22 mouse cellular contexts compared by ENCODE assay signal in genomic region chr13:9418441-9418840, GRCm38 (mm10).
DNase-seq lines count a peak whose midpoint lies in the region; ATAC-seq and TF ChIP-seq lines count a peak whose summit lies in the region.
"Had no signal": no experiment of that assay in that cellular context is flagged by ENCODE, and none has a peak within 500 bp of the region (broad histone marks: within the 10 kb centered on the region; RNA-seq: fewer than 3 reads in every experiment).

No protein-coding gene starts in this region.

- no peaks in the 10 kb centered on the region for H3K27me3 ChIP-seq in heart, embryonic 11.5 days (ENCODE audit: control insufficient read depth, insufficient read depth, low read length)
- H3K27me3 ChIP-seq in forebrain, embryonic 15.5 days: no peaks in the 10 kb centered on the region
- H3K27me3 ChIP-seq: embryonic facial prominence, embryonic 12.5 days; intestine, embryonic 15.5 days; kidney, embryonic 15.5 days; midbrain, embryonic 12.5 days had no signal

- no peak for TF ChIP-seq CTCF in layer of hippocampus, adult 2 months (conservative IDR thresholded peaks at IDR 0.05)

- 91% methylated on average over 3 of the region's 3 CpGs for WGBS in heart, embryonic 11.5 days (ENCODE audit: insufficient replicate concordance)
- WGBS in forebrain, embryonic 15.5 days: 89% methylated on average over 3 of the region's 3 CpGs

- no peaks in the 10 kb centered on the region for H3K36me3 ChIP-seq in heart, embryonic 11.5 days (ENCODE audit: control insufficient read depth, insufficient read depth, low read length)
- no peaks in the 10 kb centered on the region for H3K36me3 ChIP-seq in forebrain, embryonic 15.5 days
- H3K36me3 ChIP-seq: embryonic facial prominence, embryonic 12.5 days; heart, embryonic 10.5 days; intestine, embryonic 15.5 days; kidney, embryonic 15.5 days; limb, embryonic 10.5 days; midbrain, embryonic 12.5 days had no signal

- H3K27ac ChIP-seq in heart, embryonic 11.5 days (ENCODE audit: low read depth, low read length): no peak overlapping the region
- H3K27ac ChIP-seq in layer of hippocampus, adult 2 months: peak overlapping the region; percentile 77
- H3K27ac ChIP-seq in forebrain, embryonic 15.5 days (replicated peaks): no peak overlapping the region
- H3K27ac ChIP-seq: embryonic facial prominence, embryonic 12.5 days; gastrocnemius, adult 2 months; heart, embryonic 10.5 days; intestine, embryonic 15.5 days; kidney, embryonic 15.5 days; limb, embryonic 10.5 days; macrophage; midbrain, embryonic 12.5 days had no signal

- peak; percentile 79 for DNase-seq in heart, adult 11 months
- peak; percentile 9 to 10 for DNase-seq in lung, adult 18-20 months
- DNase-seq in lung, postnatal 4 days: no peak
- DNase-seq in layer of hippocampus, adult 2 months (ENCODE audit: low spot score in 2 of 2): peak; percentile 48 to 63
- DNase-seq: cerebellum, adult 11-12 months; cerebellum, postnatal 10 days; gastrocnemius, adult 2 months; kidney, postnatal 4 days; liver; liver, postnatal 0 days; right cerebral cortex, postnatal 14 days had no signal

- no peaks in the 10 kb centered on the region for H3K9me3 ChIP-seq in heart, embryonic 11.5 days (replicated peaks; ENCODE audit: control insufficient read depth, low read length)
- no peaks in the 10 kb centered on the region for H3K9me3 ChIP-seq in forebrain, embryonic 15.5 days
- H3K9me3 ChIP-seq: embryonic facial prominence, embryonic 12.5 days; heart, embryonic 10.5 days; intestine, embryonic 15.5 days; kidney, embryonic 15.5 days; limb, embryonic 10.5 days; midbrain, embryonic 12.5 days had no signal

- no peak overlapping the region for H3K4me2 ChIP-seq in heart, embryonic 11.5 days
- no peak overlapping the region for H3K4me2 ChIP-seq in forebrain, embryonic 15.5 days (replicated peaks)
- H3K4me2 ChIP-seq: embryonic facial prominence, embryonic 12.5 days; intestine, embryonic 15.5 days; kidney, embryonic 15.5 days; midbrain, embryonic 12.5 days had no signal

- no peak overlapping the region for H3K9ac ChIP-seq in heart, embryonic 11.5 days (ENCODE audit: low read depth, low read length)
- H3K9ac ChIP-seq in forebrain, embryonic 15.5 days (replicated peaks): no peak overlapping the region
- H3K9ac ChIP-seq: embryonic facial prominence, embryonic 12.5 days; intestine, embryonic 15.5 days; kidney, embryonic 15.5 days; liver, postnatal 0 days; midbrain, embryonic 12.5 days had no signal

- no peak overlapping the region for H3K4me3 ChIP-seq in heart, embryonic 11.5 days (ENCODE audit: low read depth, low read length)
- H3K4me3 ChIP-seq in layer of hippocampus, adult 2 months: no peak overlapping the region
- no peak overlapping the region for H3K4me3 ChIP-seq in forebrain, embryonic 15.5 days
- H3K4me3 ChIP-seq: embryonic facial prominence, embryonic 12.5 days; gastrocnemius, adult 2 months; heart, embryonic 10.5 days; intestine, embryonic 15.5 days; kidney, embryonic 15.5 days; limb, embryonic 10.5 days; midbrain, embryonic 12.5 days had no signal

- no peak for ATAC-seq in heart, embryonic 11.5 days (replicated peaks; ENCODE audit: insufficient number of reproducible peaks, low FRiP score, low TSS enrichment)
- peak; percentile 42; the same call in 1 of the 2 replicates for ATAC-seq in megakaryocyte progenitor cell, adult 5-6 weeks (replicated peaks; ENCODE audit: poor library complexity)
- no peak for ATAC-seq in forebrain, embryonic 15.5 days (replicated peaks)
- ATAC-seq: hindbrain, embryonic 16.5 days; intestine, embryonic 15.5 days; liver, postnatal 0 days had no signal

- peaks cover 6% of the 10 kb centered on the region for H3K4me1 ChIP-seq in heart, embryonic 11.5 days (ENCODE audit: control insufficient read depth, insufficient read depth, low read length)
- no peaks in the 10 kb centered on the region for H3K4me1 ChIP-seq in forebrain, embryonic 15.5 days
- H3K4me1 ChIP-seq: embryonic facial prominence, embryonic 12.5 days; intestine, embryonic 15.5 days; kidney, embryonic 15.5 days; limb, embryonic 10.5 days; midbrain, embryonic 12.5 days had no signal

Comparison
In these comparisons a context has a peak if more than half of its experiments do, and no peak if none do; other contexts are left out.
1. DNase-seq: peak in heart, adult 11 months (single experiment), lung, adult 18-20 months (2 of 2) and layer of hippocampus, adult 2 months (2 of 2); none in lung, postnatal 4 days (0 of 2).